Mouse (Mus musculus) heart, postnatal 0 days (tissue): ENCODE measurements around the gene C3. TPM values are rescaled to one million over a fixed set of nuclear protein-coding genes. Genes with fewer than 3 reads are reported as not detected.

Experiments used
- ATAC-seq: fragments of 200-750 bp; cut with Nextera tagmentation; 2 replicates; pipeline ENCODE4 v1.8.0; 2017; ENCODE audit warnings: low read depth, moderate number of reproducible peaks, moderate library complexity; ENCODE audit not compliant: insufficient read depth
- DNase-seq: peaks from one replicate; pipeline ENCODE4 v3.0.0-alpha.2; 2016; ENCODE audit warnings: low spot score
- H3K27ac ChIP-seq: fragments of 300-500 bp; sonication (generic); 2 replicates; pipeline ENCODE4 v1.5.1; 2014; ENCODE audit warnings: low read depth, mild to moderate bottlenecking
- H3K27me3 ChIP-seq: fragments of 300-500 bp; sonication (generic); 2 replicates; pipeline ENCODE4 v1.6.1; 2014; ENCODE audit warnings: low read length, mixed read lengths; ENCODE audit not compliant: control insufficient read depth, insufficient read depth
- H3K36me3 ChIP-seq: fragments of 300-500 bp; sonication (generic); replicated peaks from 2 replicates; pipeline ENCODE4 v1.6.1; 2014; ENCODE audit warnings: low read length, mixed read lengths; ENCODE audit not compliant: control insufficient read depth, insufficient read depth
- H3K4me1 ChIP-seq: fragments of 300-500 bp; sonication (generic); 2 replicates; pipeline ENCODE4 v1.6.1; 2014; ENCODE audit warnings: antibody characterized with exemption; ENCODE audit not compliant: control insufficient read depth, insufficient read depth
- H3K4me2 ChIP-seq: fragments of 300-500 bp; sonication (generic); 2 replicates; pipeline ENCODE4 v1.6.1; 2014; ENCODE audit warnings: low read depth, mild to moderate bottlenecking, low read length, moderate library complexity
- H3K4me3 ChIP-seq: fragments of 300-500 bp; sonication (generic); 2 replicates; pipeline ENCODE4 v1.5.1; 2014; ENCODE audit warnings: low read depth, low read length
- H3K9ac ChIP-seq: fragments of 300-500 bp; sonication (generic); replicated peaks from 2 replicates; pipeline ENCODE4 v1.6.1; 2014; ENCODE audit warnings: low read depth, low read length, mixed read lengths
- H3K9me3 ChIP-seq: fragments of 300-500 bp; sonication (generic); replicated peaks from 2 replicates; pipeline ENCODE4 v1.6.1; 2016; ENCODE audit warnings: low read length; ENCODE audit not compliant: control insufficient read depth
- CTCF ChIP-seq: IDR thresholded peaks from 2 replicates; pipeline ENCODE4 v1.5.1; 2016; ENCODE audit warnings: antibody characterized with exemption, control low read depth, low read depth
- EP300 ChIP-seq: IDR thresholded peaks from 2 replicates; pipeline ENCODE4 v1.6.1; 2016; ENCODE audit warnings: antibody characterized with exemption, low read depth
- WGBS: fragments of 180-500 bp; shearing (Covaris S2); extraction: QIAGEN DNeasy Blood & Tissue Kit; methylation state at CpG from one replicate; pipeline ENCODE4 v1.1.7; 2014; 5-methylcytosine and 5-hydroxymethylcytosine counted together
- polyA plus RNA-seq: library from polyadenylated mRNA; unstranded; fragments of >200 nt; fragmentation: Nextera tagmentation; extraction: Ambion mirVana; gene quantifications from 2 replicates; pipeline ENCODE4 v1.2.1, GENCODE M21; 2015
- total RNA-seq: library from RNA; depleted of rRNA; stranded (reverse); fragments of >200 nt; gene quantifications from 2 replicates; pipeline ENCODE4 v1.2.3, GENCODE M21; 2014; ENCODE audit warnings: low replicate concordance; rRNA removed

Gene C3
- 32.5 and 41.7 TPM in 2 replicates for total RNA-seq
- 23.4 and 25.6 TPM in 2 replicates for polyA plus RNA-seq

GRCm38 (mm10) chr17:57228014-57228413 is at the start of gene C3:
Gene C3 (minus strand): TSS chr17:57228136.
- Histone ChIP-seq H3K9ac (no peak within 1 kb of the TSS), H3K4me1 (no peaks in the 10 kb centered on the region), H3K27me3 (0 out of 2 replicates have a peak, but pooled peaks cover 15% of the 10 kb centered on the region), H3K4me2 (no peak within 1 kb of the TSS), H3K27ac (no peak within 1 kb of the TSS), H3K4me3 (no peak within 1 kb of the TSS), H3K36me3 (no peaks in the 10 kb centered on the region), H3K9me3 (no peaks in the 10 kb centered on the region)
- 53% methylated on average over 3 of the region's 3 CpGs for WGBS
- DNase-seq = no peak
- no peak for TF ChIP-seq CTCF
- TF ChIP-seq EP300 = no peak
- no peak for ATAC-seq

GRCm38 (mm10) chr17:57276634-57277121 is 48.7 kb upstream of the C3 start:
- H3K36me3 ChIP-seq = no peaks in the 10 kb centered on the region
- under 1% methylated on average over 20 of the region's 20 CpGs for WGBS
- ATAC-seq (peak; percentile 65; the same call in 1 of the 2 replicates), DNase-seq (peak; percentile 86)
- H3K4me1 ChIP-seq = peaks cover 7% of the 10 kb centered on the region; the same call in 1 of the 2 replicates
- no peak overlapping the region for H3K27ac ChIP-seq
- peak overlapping the region; percentile 79 for H3K4me2 ChIP-seq
- 0 out of 2 replicates have a peak, but pooled peaks cover 7% of the 10 kb centered on the region for H3K27me3 ChIP-seq
- peak overlapping the region; percentile 51 for H3K4me3 ChIP-seq
- TF ChIP-seq CTCF (peak; percentile 90), EP300 (no peak)
- peak overlapping the region; percentile 37; the same call in 1 of the 2 replicates for H3K9ac ChIP-seq
- H3K9me3 ChIP-seq = no peaks in the 10 kb centered on the region

GRCm38 (mm10) chr17:57275997-57276351 is 48.0 kb upstream of the C3 start:
- Histone ChIP-seq H3K4me1 (peaks cover 7% of the 10 kb centered on the region; the same call in 1 of the 2 replicates), H3K36me3 (no peaks in the 10 kb centered on the region), H3K27ac (no peak overlapping the region), H3K4me2 (peak overlapping the region; percentile 79), H3K27me3 (0 out of 2 replicates have a peak, but pooled peaks cover 7% of the 10 kb centered on the region), H3K4me3 (peak overlapping the region; percentile 51), H3K9ac (no peak overlapping the region), H3K9me3 (no peaks in the 10 kb centered on the region)
- 3% methylated on average over 13 of the region's 13 CpGs for WGBS
- no peak for TF ChIP-seq EP300
- no peak for TF ChIP-seq CTCF
- no peak for DNase-seq
- no peak; the same call in 1 of the 2 replicates for ATAC-seq

GRCm38 (mm10) chr17:57275111-57275996 is 47.4 kb upstream of the C3 start:
- H3K9me3 ChIP-seq = no peaks in the 10 kb centered on the region

GRCm38 (mm10) chr17:57274686-57275085 is 46.8 kb upstream of the C3 start:
- Histone ChIP-seq H3K36me3 (no peaks in the 10 kb centered on the region), H3K27ac (no peak overlapping the region), H3K9ac (no peak overlapping the region; the same call in 1 of the 2 replicates), H3K4me3 (peak overlapping the region; percentile 51), H3K9me3 (no peaks in the 10 kb centered on the region), H3K27me3 (0 out of 2 replicates have a peak, but pooled peaks cover 7% of the 10 kb centered on the region), H3K4me1 (peaks cover 7% of the 10 kb centered on the region; the same call in 1 of the 2 replicates), H3K4me2 (peak overlapping the region; percentile 79)
- TF ChIP-seq CTCF (no peak), EP300 (no peak)
- ATAC-seq (no peak), DNase-seq (no peak)
- 3% methylated on average over 15 of the region's 15 CpGs for WGBS

More at GRCm38 (mm10) chr17:57275111-57275996, 47.4 kb upstream of the C3 start:
- peak overlapping the region; percentile 79 for H3K4me2 ChIP-seq
- 0 out of 2 replicates have a peak, but pooled peaks cover 7% of the 10 kb centered on the region for H3K27me3 ChIP-seq
- WGBS = under 1% methylated on average over 53 of the region's 53 CpGs
- no peak for TF ChIP-seq CTCF
- no peak for TF ChIP-seq EP300
- H3K27ac ChIP-seq = no peak overlapping the region
- H3K9ac ChIP-seq = peak overlapping the region; percentile 35
- peak; percentile 63 for DNase-seq
- peak overlapping the region; percentile 51 for H3K4me3 ChIP-seq
- peak; percentile 76 for ATAC-seq
- no peaks in the 10 kb centered on the region for H3K36me3 ChIP-seq
- H3K4me1 ChIP-seq = peaks cover 7% of the 10 kb centered on the region; the same call in 1 of the 2 replicates
